Mouse (Mus musculus) hindbrain, postnatal 0 days (tissue): Measurements from ENCODE around the gene Dnm1. TPM values are rescaled to one million over a fixed set of nuclear protein-coding genes. Genes with fewer than 3 reads are reported as not detected.

Source experiments
- ATAC-seq: fragments of 200-750 bp; cut with Nextera tagmentation; 2 replicates; pipeline ENCODE4 v1.8.0; 2017; ENCODE audit warnings: mild to moderate bottlenecking, moderate TSS enrichment, moderate library complexity
- DNase-seq: peaks from one replicate; pipeline ENCODE4 v3.0.0-alpha.2; 2015; ENCODE audit warnings: low spot score
- H3K27ac ChIP-seq: fragments of 300-500 bp; sonication (generic); 2 replicates; pipeline ENCODE4 v1.5.1; 2014; ENCODE audit warnings: mild to moderate bottlenecking
- H3K27me3 ChIP-seq: fragments of 300-500 bp; sonication (generic); 2 replicates; pipeline ENCODE4 v1.6.1; 2014; ENCODE audit warnings: low read length, mixed read lengths; ENCODE audit not compliant: insufficient read depth
- H3K36me3 ChIP-seq: fragments of 300-500 bp; sonication (generic); 2 replicates; pipeline ENCODE4 v1.6.1; 2014; ENCODE audit warnings: low read length, mixed read lengths; ENCODE audit not compliant: insufficient read depth
- H3K4me1 ChIP-seq: fragments of 300-500 bp; sonication (generic); 2 replicates; pipeline ENCODE4 v1.6.1; 2014; ENCODE audit warnings: antibody characterized with exemption, low read length, mixed read lengths; ENCODE audit not compliant: insufficient read depth
- H3K4me2 ChIP-seq: fragments of 300-500 bp; sonication (generic); 2 replicates; pipeline ENCODE4 v1.6.1; 2014; ENCODE audit warnings: low read depth, mild to moderate bottlenecking, low read length, moderate library complexity, mixed read lengths
- H3K4me3 ChIP-seq: fragments of 300-500 bp; sonication (generic); 2 replicates; pipeline ENCODE4 v1.5.1; 2014; ENCODE audit warnings: low read length
- H3K9ac ChIP-seq: fragments of 300-500 bp; sonication (generic); replicated peaks from 2 replicates; pipeline ENCODE4 v1.6.1; 2014; ENCODE audit warnings: mild to moderate bottlenecking, low read length, moderate library complexity, mixed read lengths
- H3K9me3 ChIP-seq: fragments of 300-500 bp; sonication (generic); 2 replicates; pipeline ENCODE4 v1.6.1; 2016; ENCODE audit warnings: low read length, mixed read lengths
- CTCF ChIP-seq: IDR thresholded peaks from 2 replicates; pipeline ENCODE4 v1.5.1; 2016; ENCODE audit warnings: antibody characterized with exemption, control low read depth, low read depth
- WGBS: fragments of 180-500 bp; shearing (Covaris S2); extraction: QIAGEN DNeasy Blood & Tissue Kit; methylation state at CpG from one replicate; pipeline ENCODE4 v1.1.7; 2014; 5-methylcytosine and 5-hydroxymethylcytosine counted together
- polyA plus RNA-seq: library from polyadenylated mRNA; unstranded; fragments of >200 nt; fragmentation: Nextera tagmentation; extraction: Ambion mirVana; gene quantifications from 2 replicates; pipeline ENCODE4 v1.2.1, GENCODE M21; 2015
- total RNA-seq: library from RNA; depleted of rRNA; stranded (reverse); fragments of >200 nt; gene quantifications from 2 replicates; pipeline ENCODE4 v1.2.3, GENCODE M21; 2014

Dnm1 gene
- total and polyA plus RNA-seq, 2 experiments from 2014 or later, result 96.9 to 190 TPM

GRCm38 (mm10) chr2:32310096-32310845, 42.9 kb downstream of the Dnm1 start:
- ATAC-seq (no peak), DNase-seq (no peak)
- H3K4me2 ChIP-seq, result no peak overlapping the region
- H3K9me3 ChIP-seq, result no peaks in the 10 kb centered on the region
- H3K27ac ChIP-seq, result no peak overlapping the region
- no peak for TF ChIP-seq CTCF
- H3K9ac ChIP-seq, result no peak overlapping the region
- peaks cover 30% of the 10 kb centered on the region for H3K36me3 ChIP-seq
- no peak overlapping the region for H3K4me3 ChIP-seq
- WGBS, result 86% methylated on average over 18 of the region's 18 CpGs
- no peaks in the 10 kb centered on the region for H3K27me3 ChIP-seq
- H3K4me1 ChIP-seq, result peaks cover 8% of the 10 kb centered on the region

DNA sequence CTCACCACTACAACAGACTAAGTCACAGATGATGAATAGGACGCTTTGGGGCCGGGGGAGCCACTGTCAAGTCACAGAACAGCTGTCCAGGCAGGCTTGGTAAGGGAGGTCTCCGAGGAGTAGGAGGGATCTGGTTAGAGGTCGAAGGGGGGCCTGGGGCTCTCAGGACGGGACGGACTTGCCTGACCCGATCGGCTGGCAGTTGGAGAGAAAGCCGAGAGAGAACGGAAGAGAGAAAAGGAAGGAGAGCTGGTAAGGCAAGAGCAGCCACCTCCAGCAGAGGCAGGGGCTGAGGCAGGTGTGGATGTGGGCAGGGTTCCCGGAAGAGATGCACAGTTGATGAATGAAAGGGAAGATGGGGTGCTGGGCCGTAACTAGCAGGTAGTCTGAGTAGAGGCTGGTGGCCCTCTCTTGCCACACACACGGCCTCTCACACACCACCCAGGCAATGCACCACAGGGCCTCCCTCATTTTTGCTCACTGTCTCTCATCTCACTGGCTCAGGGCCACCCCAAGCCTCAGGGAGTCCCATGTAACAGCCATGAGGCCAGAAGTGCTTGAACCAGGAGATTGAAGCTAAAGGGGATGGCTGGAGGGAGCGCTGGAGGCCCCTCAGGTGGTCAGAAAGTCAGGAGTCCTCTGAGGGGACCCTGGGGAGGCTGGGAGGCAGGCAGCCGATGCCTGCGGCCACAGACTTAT, 44.1 kb downstream of the Dnm1 start:
- Histone ChIP-seq H3K9ac (no peak overlapping the region), H3K36me3 (peaks cover 42% of the 10 kb centered on the region), H3K4me3 (no peak overlapping the region), H3K4me1 (peaks cover 8% of the 10 kb centered on the region), H3K4me2 (no peak overlapping the region), H3K27me3 (no peaks in the 10 kb centered on the region), H3K9me3 (no peaks in the 10 kb centered on the region), H3K27ac (no peak overlapping the region)
- ATAC-seq (no peak), DNase-seq (no peak)
- no peak for TF ChIP-seq CTCF
- 88% methylated on average over 16 of the region's 16 CpGs for WGBS

DNA sequence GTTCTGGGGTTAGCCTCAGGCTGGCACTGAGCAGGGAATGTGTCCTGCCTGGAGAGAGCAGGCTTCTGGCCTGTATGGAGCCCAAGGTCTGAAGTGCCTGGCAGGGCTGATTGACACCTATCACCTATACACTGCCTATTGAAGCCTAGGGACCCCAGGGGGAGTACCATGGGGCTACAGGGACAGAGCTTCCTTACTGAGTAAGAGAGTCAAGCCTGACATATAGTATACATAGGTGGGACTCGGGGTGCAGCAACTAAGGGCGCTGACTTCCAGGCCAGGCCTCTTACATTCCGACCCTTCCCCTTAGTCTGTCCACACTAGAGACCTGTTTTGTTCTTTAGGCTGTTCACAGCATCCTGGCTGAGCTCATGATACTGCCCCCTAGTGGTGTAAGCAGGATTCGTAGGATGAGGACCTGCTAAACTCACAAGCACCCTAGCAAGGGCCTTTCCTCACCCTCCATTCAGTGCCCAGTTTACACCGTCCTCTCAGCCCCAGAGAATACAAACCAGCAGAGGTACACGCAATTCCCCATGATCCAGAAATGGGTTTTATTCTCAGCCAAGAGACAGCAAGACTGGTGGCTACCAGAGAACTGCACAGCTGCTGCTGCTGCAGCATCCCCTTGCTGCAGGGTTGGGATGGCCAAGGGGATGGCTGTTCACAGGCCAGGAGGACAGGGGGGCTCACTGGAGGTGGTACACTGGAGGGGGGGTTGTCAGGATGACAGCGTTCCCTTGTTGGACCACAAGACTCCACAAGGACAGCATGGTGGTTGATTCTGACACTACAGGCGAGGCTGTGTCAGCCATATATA, 45.0 kb downstream of the Dnm1 start:
- Histone ChIP-seq H3K9ac (no peak overlapping the region), H3K9me3 (no peaks in the 10 kb centered on the region), H3K4me3 (no peak overlapping the region), H3K27ac (no peak overlapping the region), H3K36me3 (peaks cover 51% of the 10 kb centered on the region), H3K27me3 (no peaks in the 10 kb centered on the region), H3K4me1 (peaks cover 8% of the 10 kb centered on the region), H3K4me2 (no peak overlapping the region)
- peak; percentile 35; the same call in 1 of the 2 replicates for ATAC-seq
- DNase-seq, result peak; percentile 87
- WGBS, result 43% methylated on average over 8 of the region's 8 CpGs
- peak; percentile 91 for TF ChIP-seq CTCF

DNA sequence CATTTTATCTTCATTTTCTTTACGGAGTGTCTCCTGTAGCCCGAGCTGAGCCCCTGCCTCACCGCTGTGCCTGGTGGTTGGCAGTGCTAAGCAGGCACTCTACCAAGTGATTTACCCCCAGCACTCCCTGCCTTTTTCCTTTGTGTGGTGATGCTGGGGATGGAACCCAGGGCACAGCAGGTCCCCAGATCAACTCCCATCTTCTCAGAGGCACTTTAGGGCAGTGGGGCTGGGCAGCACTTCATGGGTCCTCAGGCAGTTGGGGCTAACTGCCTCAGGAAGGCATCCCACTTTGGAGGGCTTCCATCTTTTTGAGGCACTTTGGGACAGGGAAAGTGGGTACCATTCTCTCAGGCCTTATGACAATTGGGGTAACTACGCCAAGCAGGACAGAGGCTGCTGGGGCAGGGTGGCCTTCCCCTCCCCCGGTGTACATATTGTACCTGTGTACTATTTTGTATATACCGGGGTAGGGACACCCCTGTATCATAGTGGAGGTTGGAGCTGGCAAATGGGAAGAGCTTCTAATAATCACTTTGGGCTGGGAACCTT, 45.8 kb downstream of the Dnm1 start:
- Histone ChIP-seq H3K4me3 (no peak overlapping the region), H3K4me1 (peaks cover 6% of the 10 kb centered on the region), H3K36me3 (peaks cover 58% of the 10 kb centered on the region), H3K9ac (no peak overlapping the region), H3K27ac (no peak overlapping the region), H3K9me3 (no peaks in the 10 kb centered on the region), H3K27me3 (no peaks in the 10 kb centered on the region), H3K4me2 (no peak overlapping the region)
- DNase-seq, result no peak
- ATAC-seq, result no peak
- WGBS, result 80% methylated on average over 6 of the region's 6 CpGs
- TF ChIP-seq CTCF, result no peak

- H3K27me3 ChIP-seq, result no peaks in the 10 kb centered on the region
- ATAC-seq (no peak), DNase-seq (no peak)
- no peak for TF ChIP-seq CTCF
- H3K4me3 ChIP-seq, result no peak overlapping the region
- no peak overlapping the region for H3K27ac ChIP-seq
- 81% methylated on average over 9 of the region's 9 CpGs for WGBS
- H3K9me3 ChIP-seq, result no peaks in the 10 kb centered on the region
- H3K4me1 ChIP-seq, result no peaks in the 10 kb centered on the region
- no peak overlapping the region for H3K4me2 ChIP-seq
- no peak overlapping the region for H3K9ac ChIP-seq
- peaks cover 65% of the 10 kb centered on the region for H3K36me3 ChIP-seq
Observed at GRCm38 (mm10) chr2:32306176-32306575, 47.0 kb downstream of the Dnm1 start.

DNA sequence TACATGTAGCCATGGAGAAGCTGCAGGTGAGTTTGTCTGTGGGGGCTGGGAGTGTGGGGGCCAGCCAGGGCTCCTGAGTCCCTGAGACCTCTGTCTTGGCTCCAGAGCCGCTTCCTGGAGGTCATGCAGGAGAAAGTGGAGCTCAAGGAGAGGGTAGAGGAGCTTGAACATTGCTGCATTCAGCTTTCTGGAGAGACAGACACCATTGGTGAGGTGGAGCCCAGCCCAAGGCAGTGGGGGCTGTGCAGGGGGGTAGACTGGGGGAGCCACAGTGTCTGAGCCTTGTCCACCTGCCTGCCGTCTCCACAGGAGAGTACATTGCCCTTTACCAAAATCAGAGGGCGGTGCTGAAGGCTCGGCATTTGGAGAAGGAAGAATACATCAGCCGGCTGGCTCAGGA, 47.5 kb downstream of the Dnm1 start:
- no peak for TF ChIP-seq CTCF
- WGBS, result 88% methylated on average over 5 of the region's 5 CpGs

More for the DNA sequence above, 47.5 kb downstream of the Dnm1 start:
- Histone ChIP-seq H3K4me1 (no peaks in the 10 kb centered on the region), H3K36me3 (peaks cover 69% of the 10 kb centered on the region), H3K27me3 (no peaks in the 10 kb centered on the region), H3K9me3 (no peaks in the 10 kb centered on the region), H3K27ac (no peak overlapping the region), H3K4me3 (no peak overlapping the region), H3K9ac (no peak overlapping the region), H3K4me2 (no peak overlapping the region)
- ATAC-seq (no peak), DNase-seq (no peak)
